Mouse (Mus musculus) midbrain, postnatal 0 days (tissue): Measurements from ENCODE around the gene Hist1h1e. TPM values are rescaled to one million over a fixed set of nuclear protein-coding genes. Genes with fewer than 3 reads are reported as not detected.
"Not testable (repeated sequence)": the region's sequence is repeated elsewhere in the genome, so short reads cannot be mapped to it uniquely, and the experiment has no call there.

Source experiments
- ATAC-seq: fragments of 200-750 bp; cut with Nextera tagmentation; 2 replicates; pipeline ENCODE4 v1.8.0; 2017; ENCODE audit warnings: moderate number of reproducible peaks, mild to moderate bottlenecking, moderate TSS enrichment, moderate library complexity; ENCODE audit not compliant: low FRiP score
- DNase-seq: peaks from one replicate; pipeline ENCODE4 v3.0.0-alpha.2; 2015; ENCODE audit warnings: low spot score
- H3K27ac ChIP-seq: fragments of 300-500 bp; sonication (generic); 2 replicates; pipeline ENCODE4 v1.5.1; 2014; ENCODE audit warnings: low read depth, mild to moderate bottlenecking, low read length, mixed read lengths
- H3K27me3 ChIP-seq: fragments of 300-500 bp; sonication (generic); 2 replicates; pipeline ENCODE4 v1.6.1; 2014; ENCODE audit warnings: low read length, control low read depth, mixed read lengths; ENCODE audit not compliant: insufficient read depth
- H3K36me3 ChIP-seq: fragments of 300-500 bp; sonication (generic); 2 replicates; pipeline ENCODE4 v1.6.1; 2014; ENCODE audit warnings: low read length, control low read depth, mixed read lengths; ENCODE audit not compliant: insufficient read depth
- H3K4me1 ChIP-seq: fragments of 300-500 bp; sonication (generic); 2 replicates; pipeline ENCODE4 v1.6.1; 2014; ENCODE audit warnings: mild to moderate bottlenecking, control low read depth, antibody characterized with exemption, low read length, mixed read lengths; ENCODE audit not compliant: insufficient read depth
- H3K4me2 ChIP-seq: fragments of 300-500 bp; sonication (generic); 2 replicates; pipeline ENCODE4 v1.6.1; 2014; ENCODE audit warnings: low read depth, mild to moderate bottlenecking, low read length, mixed read lengths; ENCODE audit not compliant: poor library complexity, severe bottlenecking
- H3K4me3 ChIP-seq: fragments of 300-500 bp; sonication (generic); 2 replicates; pipeline ENCODE4 v1.5.1; 2014; ENCODE audit warnings: low read depth, mild to moderate bottlenecking, low read length, moderate library complexity
- H3K9ac ChIP-seq: fragments of 300-500 bp; sonication (generic); replicated peaks from 2 replicates; pipeline ENCODE4 v1.6.1; 2014; ENCODE audit warnings: mild to moderate bottlenecking, low read length, moderate library complexity, mixed read lengths; ENCODE audit not compliant: poor library complexity, severe bottlenecking
- H3K9me3 ChIP-seq: fragments of 300-500 bp; sonication (generic); 2 replicates; pipeline ENCODE4 v1.6.1; 2016; ENCODE audit warnings: low read length, control low read depth
- CTCF ChIP-seq: IDR thresholded peaks from 2 replicates; pipeline ENCODE4 v1.5.1; 2016; ENCODE audit warnings: antibody characterized with exemption, mild to moderate bottlenecking
- WGBS: fragments of 180-500 bp; shearing (Covaris S2); extraction: QIAGEN DNeasy Blood & Tissue Kit; methylation state at CpG from one replicate; pipeline ENCODE4 v1.1.7; 2014; 5-methylcytosine and 5-hydroxymethylcytosine counted together
- polyA plus RNA-seq: library from polyadenylated mRNA; unstranded; fragments of >200 nt; fragmentation: Nextera tagmentation; extraction: Ambion mirVana; gene quantifications from 2 replicates; pipeline ENCODE4 v1.2.1, GENCODE M21; 2015
- total RNA-seq: library from RNA; depleted of rRNA; stranded (reverse); fragments of >200 nt; gene quantifications from 2 replicates; pipeline ENCODE4 v1.2.3, GENCODE M21; 2014

The Hist1h1e gene
- total and polyA plus RNA-seq, 2 experiments from 2014 or later = 9.5 to 160 TPM

DNA sequence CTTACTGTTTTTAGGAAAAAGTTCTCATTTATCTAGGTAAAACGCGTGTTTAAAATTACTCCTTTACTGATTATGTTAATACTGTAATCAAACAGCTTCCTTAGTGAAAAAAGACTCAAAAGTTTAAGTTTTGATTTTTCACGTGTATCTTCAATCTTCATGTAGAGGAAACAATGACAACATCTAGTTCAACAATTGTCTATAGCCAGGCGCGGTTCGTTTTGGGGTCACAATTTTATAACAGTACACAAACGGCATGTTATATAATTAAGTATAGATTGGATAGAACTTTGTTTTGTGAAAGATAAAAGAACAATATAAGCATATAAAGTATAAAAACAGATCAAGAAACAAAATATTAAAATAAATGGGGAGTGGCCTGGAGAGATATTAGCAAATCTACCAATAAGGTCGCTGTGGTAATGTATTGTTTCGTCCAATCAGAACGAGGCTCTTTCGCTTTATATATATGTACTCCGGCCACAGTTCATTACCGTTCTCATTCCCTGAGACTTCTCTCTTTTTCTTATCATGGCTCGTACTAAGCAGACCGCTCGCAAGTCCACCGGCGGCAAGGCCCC is 47.0 kb downstream of the Hist1h1e start, which contains the start of gene Hist1h3d:
Hist1h3d (plus strand) TSS at position 493 of the 581 bp plus-strand sequence.
- Histone ChIP-seq H3K27me3 (no peaks in the 10 kb centered on the region), H3K9me3 (no peaks in the 10 kb centered on the region), H3K36me3 (no peaks in the 10 kb centered on the region), H3K27ac (peak within 1 kb of the TSS; percentile 67), H3K4me3 (peak within 1 kb of the TSS; percentile 38), H3K9ac (0 out of 2 replicates have a peak within 1 kb of the TSS, but pooled peaks have one; percentile 33), H3K4me2 (peak within 1 kb of the TSS; percentile 53), H3K4me1 (0 out of 2 replicates have a peak, but pooled peaks cover 8% of the 10 kb centered on the region)
- ATAC-seq (peak; percentile 63), DNase-seq (peak; percentile 93)
- no peak for TF ChIP-seq CTCF
- under 1% methylated on average over 18 of the region's 18 CpGs for WGBS

GRCm38 (mm10) chr13:23574546-23575170 is 47.7 kb downstream of the Hist1h1e start:
- not testable (repeated sequence) for H3K27me3 ChIP-seq, H3K36me3 ChIP-seq, H3K9ac ChIP-seq, H3K4me1 ChIP-seq, H3K9me3 ChIP-seq, DNase-seq
- Histone ChIP-seq H3K4me2 (peak overlapping the region; percentile 54), H3K27ac (peak overlapping the region; percentile 67), H3K4me3 (peak overlapping the region; percentile 30)
- ATAC-seq = peak; percentile 45
- under 1% methylated on average over 6 of the region's 39 CpGs for WGBS

- DNase-seq = peak; percentile 99
- WGBS = under 1% methylated on average over 22 of the region's 42 CpGs
- Histone ChIP-seq H3K4me3 (peak within 1 kb of the TSS; percentile 38), H3K4me2 (peak within 1 kb of the TSS; percentile 54), H3K27ac (peak within 1 kb of the TSS; percentile 67)
- ATAC-seq = peak; percentile 93
- not testable (repeated sequence) for H3K9me3 ChIP-seq, H3K9ac ChIP-seq, H3K4me1 ChIP-seq, H3K36me3 ChIP-seq, H3K27me3 ChIP-seq
These were observed 48.3 kb downstream of the Hist1h1e start, which contains the start of the genes Hist1h2bf and Hist1h2ad for GRCm38 (mm10) chr13:23573898-23574524. Hist1h2bf (minus strand) TSS chr13:23574196. Hist1h2ad (plus strand) TSS chr13:23574381.

DNA sequence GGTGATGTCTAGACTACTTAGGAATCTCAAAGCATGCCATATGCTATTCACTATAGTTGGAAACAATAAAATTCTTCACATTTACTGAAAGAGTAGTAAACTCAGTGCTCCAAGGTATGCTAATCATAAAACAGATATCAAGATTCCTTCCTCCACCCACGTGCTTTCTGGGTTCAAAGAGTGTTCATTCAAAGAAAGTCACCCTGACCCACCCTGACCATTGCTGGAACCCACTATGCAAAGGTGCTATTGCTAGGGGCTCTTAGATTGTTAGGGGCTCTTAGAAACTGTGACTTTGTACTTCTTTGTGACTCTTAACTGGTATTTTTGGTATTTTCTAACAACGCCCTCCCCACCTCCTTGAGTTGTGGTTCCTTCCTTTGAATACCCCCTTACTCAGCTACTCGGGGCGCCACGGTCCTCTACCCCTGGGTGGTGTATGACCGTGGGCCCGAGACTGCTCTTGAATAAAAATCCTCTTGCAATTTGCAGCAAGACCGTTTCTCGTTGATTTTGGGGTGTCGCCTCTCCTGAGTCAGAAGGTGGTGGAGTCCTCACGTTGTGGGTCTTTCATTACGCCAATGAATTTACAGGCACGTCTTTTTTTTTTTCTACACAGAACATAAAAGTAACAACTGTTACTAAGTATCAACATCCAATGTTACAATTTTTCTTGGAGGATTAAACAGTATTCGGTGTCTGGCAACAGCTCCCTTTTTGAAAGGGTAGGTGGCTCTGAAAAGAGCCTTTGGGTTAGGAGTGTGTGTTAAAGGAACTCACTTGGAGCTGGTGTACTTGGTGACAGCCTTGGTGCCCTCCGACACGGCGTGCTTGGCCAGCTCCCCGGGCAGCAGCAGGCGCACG is 49.1 kb downstream of the Hist1h1e start:
- peak overlapping the region; percentile 54 for H3K4me2 ChIP-seq
- not testable (repeated sequence) for H3K27me3 ChIP-seq, H3K36me3 ChIP-seq, H3K9ac ChIP-seq, H3K9me3 ChIP-seq, DNase-seq, H3K4me1 ChIP-seq, ATAC-seq
- WGBS = 12% methylated on average over 18 of the region's 20 CpGs
- H3K27ac ChIP-seq = peak overlapping the region; percentile 47; the same call in 1 of the 2 replicates
- peak overlapping the region; percentile 30; the same call in 1 of the 2 replicates for H3K4me3 ChIP-seq

DNA sequence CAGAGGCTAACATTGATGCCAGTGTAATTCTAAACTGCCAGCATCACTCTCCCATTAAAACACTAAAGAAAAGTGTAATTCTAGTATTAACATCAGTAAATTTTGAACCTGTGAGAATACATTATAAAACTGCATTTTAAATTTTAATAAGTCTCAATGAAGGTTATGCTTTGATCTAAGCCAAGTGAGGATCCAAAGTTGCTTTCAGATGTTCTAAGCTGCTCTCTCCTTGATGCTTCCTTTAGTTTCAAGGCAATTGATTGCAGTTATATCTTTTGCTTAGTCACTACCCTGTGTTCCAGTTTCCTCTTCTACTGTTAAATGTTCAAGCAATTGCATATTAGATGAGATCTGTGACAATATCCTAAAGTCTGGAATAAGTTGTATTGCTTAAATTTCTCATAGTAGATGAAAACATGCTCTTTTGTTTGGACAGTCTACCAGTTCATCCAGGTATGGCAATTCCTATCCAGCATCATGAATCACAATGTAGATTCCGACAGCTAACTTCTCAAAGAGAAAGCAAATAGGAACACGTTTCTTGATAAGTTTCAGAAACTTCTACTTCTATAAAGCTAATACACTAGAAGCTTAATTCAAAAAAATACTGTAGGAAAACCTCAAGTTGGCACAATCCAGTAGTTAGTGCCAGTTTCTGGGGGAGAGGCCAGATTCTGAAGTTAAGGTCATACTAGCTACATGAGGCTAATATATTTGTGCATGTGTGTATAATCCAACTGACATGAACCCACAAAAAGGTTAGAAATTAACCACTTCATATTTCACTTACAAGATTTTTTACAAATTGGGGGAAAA is 49.9 kb downstream of the Hist1h1e start:
- no peaks in the 10 kb centered on the region for H3K9me3 ChIP-seq
- peak overlapping the region; percentile 52 for H3K4me2 ChIP-seq
- H3K27me3 ChIP-seq = no peaks in the 10 kb centered on the region
- no peak for TF ChIP-seq CTCF
- WGBS = 45% methylated on average over 2 of the region's 2 CpGs
- H3K4me3 ChIP-seq = peak overlapping the region; percentile 39; the same call in 1 of the 2 replicates
- H3K36me3 ChIP-seq = no peaks in the 10 kb centered on the region
- H3K27ac ChIP-seq = no peak overlapping the region
- ATAC-seq = no peak
- DNase-seq = no peak
- H3K9ac ChIP-seq = 0 out of 2 replicates have a peak overlapping the region, but pooled peaks have one; percentile 20
- H3K4me1 ChIP-seq = 0 out of 2 replicates have a peak, but pooled peaks cover 8% of the 10 kb centered on the region

DNA sequence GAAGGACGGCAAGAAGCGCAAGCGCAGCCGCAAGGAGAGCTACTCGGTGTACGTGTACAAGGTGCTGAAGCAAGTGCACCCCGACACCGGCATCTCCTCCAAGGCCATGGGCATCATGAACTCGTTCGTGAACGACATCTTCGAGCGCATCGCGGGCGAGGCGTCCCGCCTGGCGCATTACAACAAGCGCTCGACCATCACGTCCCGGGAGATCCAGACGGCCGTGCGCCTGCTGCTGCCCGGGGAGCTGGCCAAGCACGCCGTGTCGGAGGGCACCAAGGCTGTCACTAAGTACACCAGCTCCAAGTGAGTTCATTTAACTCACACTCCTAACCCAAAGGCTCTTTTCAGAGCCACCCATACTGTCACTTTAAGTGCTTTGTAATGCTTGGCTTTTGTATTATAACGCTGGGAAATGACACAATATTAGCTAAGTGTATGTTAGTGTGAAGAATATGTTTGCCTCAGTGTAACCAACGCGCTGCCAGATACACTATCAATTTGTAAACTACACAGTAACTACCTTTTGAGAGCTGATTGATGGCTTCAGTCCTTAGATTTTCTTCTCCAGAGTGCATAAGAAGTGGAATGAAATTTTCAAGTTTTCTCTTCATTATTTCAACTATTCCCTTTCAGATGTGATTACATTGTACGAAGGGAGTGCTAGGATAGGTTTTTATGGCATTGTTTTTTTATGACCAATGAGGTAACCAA is 50.7 kb downstream of the Hist1h1e start:
- not testable (repeated sequence) for ATAC-seq, H3K36me3 ChIP-seq, H3K9me3 ChIP-seq, H3K27me3 ChIP-seq, DNase-seq, H3K4me1 ChIP-seq
- under 1% methylated on average over 8 of the region's 34 CpGs for WGBS
- H3K9ac ChIP-seq = peak overlapping the region; percentile 50; the same call in 1 of the 2 replicates
- peak overlapping the region; percentile 86 for H3K27ac ChIP-seq
- peak overlapping the region; percentile 52 for H3K4me2 ChIP-seq
- peak overlapping the region; percentile 39 for H3K4me3 ChIP-seq
